Mouse (Mus musculus): Measurements from ENCODE around the gene Fbxl14. TPM values are rescaled to one million over a fixed set of nuclear protein-coding genes. Genes with fewer than 3 reads are reported as not detected.
"Not testable (repeated sequence)": the region's sequence is repeated elsewhere in the genome, so short reads cannot be mapped to it uniquely, and the experiment has no call there.

Gene Fbxl14
- polyA plus RNA-seq (2012; rRNA removed) = 30.9 and 33.7 TPM in 2 replicates

DNA sequence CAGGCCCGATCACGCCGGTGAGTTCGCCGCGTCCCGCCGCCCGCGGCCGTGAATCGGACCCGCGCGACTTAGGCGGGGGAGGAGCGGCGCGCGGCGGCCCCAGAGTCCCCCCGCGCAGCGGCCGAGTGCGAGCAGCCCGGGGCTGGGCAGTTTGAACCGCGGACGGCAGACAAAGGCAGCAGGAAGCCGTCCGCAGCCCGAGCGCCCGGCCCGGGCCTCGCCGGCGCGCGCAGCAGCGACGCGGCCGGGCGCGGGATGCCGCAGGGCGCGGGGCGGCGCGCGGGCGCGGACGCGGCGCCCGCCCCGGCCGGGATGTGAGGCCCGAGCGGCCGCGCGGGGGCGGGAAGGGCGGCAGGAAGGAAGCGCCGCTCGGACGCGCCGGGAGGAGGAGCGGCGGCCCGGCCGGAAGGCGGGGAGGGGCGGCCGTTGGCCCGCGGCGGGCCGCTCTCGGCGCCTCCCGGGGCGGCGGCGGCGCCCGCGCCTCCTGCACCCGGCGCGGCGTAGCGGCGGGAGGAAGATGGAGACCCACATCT is at the start of gene Fbxl14:
Gene Fbxl14 (plus strand): TSS at position 326 of the 533 bp plus-strand sequence.
- no peak for DNase-seq (ENCODE audit: extremely low spot score in 1 of 2, low spot score in 1 of 2)

DNA sequence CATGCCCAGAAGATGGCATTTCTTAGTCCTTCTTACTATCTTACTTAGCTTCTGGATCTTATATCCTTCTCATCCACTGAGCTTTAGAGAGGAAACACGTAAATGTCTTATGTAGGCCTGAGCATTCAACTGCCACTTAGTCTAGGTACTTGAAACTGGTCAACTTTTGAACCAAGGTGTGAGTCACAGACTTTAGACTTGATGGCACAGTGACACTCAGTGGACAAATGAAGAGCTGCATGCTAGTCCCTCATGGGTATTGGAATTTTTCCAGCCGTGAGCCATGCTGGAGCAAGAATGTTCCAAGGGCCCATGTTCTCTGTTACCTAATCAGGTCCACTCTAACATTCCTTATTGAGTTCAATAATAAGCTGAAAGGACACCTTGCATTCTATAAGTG is 49.0 kb upstream of the Fbxl14 start:
- DNase-seq (ENCODE audit: extremely low spot score in 1 of 2, low spot score in 1 of 2) = peak in 1 of 2 experiments; percentile 81

DNA sequence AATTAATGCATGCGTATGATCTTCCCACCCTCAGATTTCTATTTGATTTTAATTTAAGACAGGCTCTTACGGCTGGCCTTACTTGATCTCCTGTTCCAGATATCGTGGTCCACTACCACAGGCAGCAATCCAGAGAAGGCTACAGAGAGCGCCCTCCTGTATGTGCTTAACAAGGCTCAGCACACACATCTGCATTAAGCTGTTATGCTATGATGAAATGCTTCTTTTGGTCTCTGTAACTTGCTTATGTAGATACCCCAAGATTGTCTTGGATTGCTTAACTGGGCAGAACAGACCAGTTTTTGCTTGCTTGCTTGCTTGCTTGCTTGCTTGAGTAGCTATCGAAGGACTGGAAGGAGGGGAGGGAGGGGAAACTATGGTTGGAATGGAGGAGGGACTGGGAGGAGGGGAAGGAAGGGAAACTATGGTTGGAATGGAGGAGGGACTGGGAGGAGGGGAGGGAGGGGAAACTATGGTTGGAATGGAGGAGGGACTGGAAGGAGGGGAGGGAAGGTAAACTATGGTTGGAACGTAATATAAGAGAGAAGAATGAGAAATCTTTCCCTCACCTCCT is 47.6 kb upstream of the Fbxl14 start:
- no peak for DNase-seq (ENCODE audit: extremely low spot score in 1 of 2, low spot score in 1 of 2)

DNA sequence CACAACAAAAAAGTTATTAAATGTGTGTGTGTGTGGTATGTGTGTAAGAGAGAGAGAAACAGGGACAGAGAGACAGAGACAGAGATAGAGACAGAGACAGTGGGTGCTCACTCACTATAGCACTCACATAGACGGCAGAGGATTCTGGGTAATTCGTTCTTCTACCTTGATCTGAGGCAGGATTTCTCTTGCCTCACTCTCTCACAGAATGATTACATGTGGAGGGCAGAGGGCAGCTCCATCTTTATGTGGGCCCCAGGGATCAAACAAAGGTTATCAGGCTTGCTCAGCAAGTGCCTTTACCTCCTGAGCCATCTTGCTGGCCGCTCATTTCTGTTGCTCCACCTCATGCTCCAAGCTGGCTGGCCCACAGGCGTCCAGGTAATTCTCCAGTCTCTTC is 45.1 kb upstream of the Fbxl14 start:
- no peak for DNase-seq (ENCODE audit: extremely low spot score in 1 of 2, low spot score in 1 of 2)

DNA sequence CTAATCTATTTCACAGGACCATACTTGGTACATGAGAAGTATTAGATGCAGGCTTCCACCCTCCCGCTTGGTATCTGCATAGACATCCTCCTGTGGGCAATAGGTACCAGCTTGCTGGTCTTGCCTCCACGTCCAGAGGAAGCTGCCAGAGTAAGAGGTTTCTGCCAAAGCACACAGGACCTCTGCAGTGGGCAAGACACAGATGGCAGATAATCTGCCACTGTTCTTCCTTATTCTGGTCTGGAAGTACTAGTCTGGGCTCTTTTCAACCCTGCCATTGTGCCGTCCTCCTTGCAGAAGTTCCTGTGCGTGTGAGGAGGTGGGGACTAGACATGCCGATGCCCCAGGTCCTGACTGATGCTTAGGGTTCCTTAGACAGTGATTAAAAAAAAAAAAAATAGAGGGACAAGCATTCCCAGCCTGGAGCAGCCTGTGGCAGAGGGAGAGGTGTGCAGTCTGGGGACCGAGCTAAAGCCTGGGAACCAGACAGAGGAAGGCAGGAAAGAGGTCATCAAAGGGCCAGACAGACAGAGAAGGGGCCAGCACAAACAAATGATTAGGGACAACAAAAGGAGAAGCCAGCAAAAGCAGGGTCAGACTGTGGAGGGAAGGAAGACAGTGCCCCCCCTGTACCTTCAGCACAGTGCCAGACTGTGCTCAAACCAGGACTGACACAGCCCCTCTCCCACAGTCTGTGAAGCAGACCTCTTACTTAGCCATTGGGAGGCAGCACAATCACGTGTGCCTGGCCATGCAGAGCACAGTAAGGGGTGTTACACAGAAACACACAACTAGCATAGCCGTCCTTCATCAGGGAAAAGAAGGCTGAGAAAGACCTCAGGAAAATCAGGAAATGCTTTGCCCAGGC is 41.3 kb upstream of the Fbxl14 start:
- DNase-seq (ENCODE audit: extremely low spot score in 1 of 2, low spot score in 1 of 2) = no peak

DNA sequence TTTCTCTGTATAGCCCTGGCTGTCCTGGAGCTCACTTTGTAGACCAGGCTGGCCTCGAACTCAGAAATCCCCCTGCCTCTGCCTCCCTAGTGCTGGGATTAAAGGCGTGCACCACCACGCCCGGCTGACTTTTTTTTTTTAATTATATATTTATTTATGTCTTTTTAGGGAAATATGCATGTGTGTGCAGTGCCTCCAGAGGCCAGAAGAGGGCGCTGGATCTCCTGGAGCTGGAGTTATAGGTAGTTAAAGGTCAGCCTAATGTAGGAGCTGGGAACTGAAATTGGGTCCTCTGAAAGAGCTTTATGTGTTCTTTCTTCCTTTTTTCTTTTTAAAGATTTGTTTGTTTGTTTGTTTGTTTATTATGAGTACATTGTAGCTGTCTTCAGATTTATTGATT is 36.7 kb upstream of the Fbxl14 start:
- DNase-seq (ENCODE audit: extremely low spot score in 1 of 2, low spot score in 1 of 2) = not testable (repeated sequence)

DNA sequence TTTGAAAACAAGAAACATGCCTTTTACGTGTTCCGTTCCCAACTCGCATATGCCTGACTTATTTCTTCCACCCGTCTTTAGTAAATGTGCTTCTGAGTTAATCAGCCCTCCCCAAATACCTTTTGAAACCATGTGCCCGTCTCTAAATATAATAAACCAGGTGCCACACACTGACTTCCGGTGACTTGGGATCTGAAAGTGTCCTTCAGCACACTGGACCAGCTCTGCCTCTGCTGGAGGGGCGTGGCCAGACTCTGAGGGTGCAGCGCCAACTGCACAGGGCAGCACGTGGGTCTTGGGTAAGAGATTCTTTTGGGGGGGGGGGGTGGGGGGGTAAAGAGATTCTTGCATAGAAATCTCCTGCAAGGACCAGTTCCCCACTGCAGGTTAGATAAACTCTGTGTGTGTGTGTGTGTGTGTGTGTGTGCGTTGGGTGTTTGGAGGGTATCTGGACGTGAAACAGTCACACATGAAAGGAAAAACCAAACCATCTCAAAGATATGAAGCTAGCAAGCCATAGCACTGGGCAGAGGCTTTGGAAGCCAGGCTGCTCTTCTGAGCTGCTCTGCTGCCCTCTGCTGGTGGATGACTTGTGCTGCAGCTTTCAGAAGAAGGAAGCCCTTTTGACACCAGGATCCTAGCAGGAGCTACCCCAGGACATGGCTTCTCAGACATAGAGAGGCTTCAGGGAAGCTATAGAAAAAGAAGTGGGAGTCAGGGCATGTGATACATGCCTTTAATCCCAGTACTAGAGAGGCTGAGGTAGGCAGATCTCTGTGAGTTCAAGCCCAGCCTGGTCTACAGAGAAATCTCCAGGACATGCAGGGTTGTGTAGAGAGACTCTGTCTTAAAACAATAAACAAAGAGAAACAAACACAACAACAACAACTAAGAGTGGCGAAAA is 35.5 kb upstream of the Fbxl14 start:
- peak in 1 of 2 experiments; percentile 90 for DNase-seq (ENCODE audit: extremely low spot score in 1 of 2, low spot score in 1 of 2)

DNA sequence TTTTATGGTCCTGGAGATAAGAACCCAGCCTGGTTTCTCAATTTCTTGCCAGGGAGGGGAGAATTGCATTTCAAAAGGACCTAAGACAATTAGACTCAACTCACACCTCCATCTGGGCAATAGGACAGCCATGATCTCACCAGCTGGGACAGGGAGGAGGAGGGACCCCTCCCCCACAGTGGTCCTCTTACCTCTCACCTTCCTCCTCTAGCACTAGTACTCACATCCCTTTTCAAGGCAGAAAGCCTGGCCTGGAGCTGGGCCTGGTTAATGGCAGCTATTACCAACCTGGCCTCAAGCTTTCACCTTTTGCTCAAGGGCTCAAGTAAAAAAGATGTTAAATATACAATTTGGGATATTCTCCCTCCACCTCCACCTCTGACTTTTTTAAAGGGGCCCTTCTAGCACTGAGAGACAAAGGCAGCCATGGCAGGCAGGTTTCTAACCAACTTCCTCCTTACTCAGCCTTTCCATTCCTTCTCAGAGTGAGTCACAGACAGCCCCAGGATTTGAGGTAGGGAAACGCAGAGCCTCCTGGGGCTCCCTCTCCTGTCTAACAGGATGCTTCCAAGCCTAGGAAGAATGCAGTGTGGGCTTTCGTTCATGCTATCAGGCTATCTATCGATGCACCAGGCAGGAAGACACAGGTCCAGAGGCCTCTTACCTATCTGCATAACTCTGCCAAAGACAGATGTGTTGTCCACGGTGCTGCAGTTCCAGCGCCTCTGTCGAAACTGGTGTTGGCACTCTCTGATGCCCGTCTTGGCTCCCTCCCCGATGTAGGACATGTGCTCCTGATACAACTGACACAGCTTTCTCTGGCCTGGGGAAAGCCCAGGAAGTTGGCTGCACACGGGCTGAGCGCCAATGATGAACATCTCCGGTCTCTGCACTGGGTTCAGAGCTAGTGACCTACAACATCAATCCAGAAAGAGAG is 33.5 kb upstream of the Fbxl14 start:
- no peak for DNase-seq (ENCODE audit: extremely low spot score in 1 of 2, low spot score in 1 of 2)

DNA sequence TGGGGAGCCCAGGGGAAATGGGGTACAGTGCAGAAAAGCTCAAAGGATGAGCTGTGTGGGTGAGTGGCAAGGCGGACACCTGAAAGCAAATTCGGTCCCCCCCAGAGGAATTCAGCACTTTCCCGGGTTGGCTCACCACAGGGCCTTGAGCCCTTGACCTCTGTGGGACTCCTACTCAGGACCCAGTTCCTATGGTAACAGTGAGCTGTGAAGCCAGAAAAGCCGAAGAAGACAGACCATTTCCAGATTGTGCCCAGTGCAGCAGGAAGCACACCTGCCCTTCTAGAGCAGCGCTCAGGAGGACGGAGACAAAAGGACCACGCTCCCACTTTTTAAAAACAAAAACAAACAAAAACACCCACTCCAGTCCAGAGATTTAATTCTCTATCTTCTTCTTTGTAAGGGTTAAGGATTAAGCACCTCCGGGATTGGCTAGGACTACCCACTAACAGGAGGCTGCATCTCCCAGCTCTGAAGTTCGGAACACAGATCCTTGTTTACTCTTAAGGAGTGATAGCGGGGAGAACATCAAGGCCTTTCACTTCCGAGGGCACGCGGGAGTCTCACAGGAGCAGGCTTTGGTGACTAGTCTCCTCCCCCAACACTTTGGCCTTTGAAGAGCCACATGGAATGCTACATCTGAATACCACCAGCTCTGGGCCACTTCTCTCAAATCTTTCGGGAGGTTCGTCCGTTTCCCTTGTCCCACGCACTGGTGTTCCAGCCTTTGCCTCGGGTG is 31.0 kb upstream of the Fbxl14 start:
- no peak for DNase-seq (ENCODE audit: extremely low spot score in 1 of 2, low spot score in 1 of 2)

DNA sequence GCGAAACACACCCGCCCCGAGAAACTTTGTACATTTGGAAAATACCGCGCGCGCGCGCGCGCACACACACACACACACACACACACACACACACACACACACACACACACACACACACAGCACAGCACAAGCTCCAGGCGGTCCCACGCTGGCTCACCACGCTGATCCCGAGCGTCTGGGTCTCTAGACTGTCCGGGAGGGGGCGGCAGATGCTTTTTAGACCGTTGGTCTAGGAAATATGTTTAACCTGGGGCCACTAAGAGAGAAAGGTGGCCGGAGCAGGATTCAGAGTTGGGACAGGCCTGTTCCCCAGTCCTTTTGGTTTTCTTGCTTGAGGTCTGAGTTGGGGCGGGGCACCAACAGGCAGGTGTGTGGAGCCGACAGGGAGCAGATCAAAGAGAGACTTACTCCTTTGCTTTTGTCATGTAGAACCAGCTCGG is 30.4 kb upstream of the Fbxl14 start:
- peak in 1 of 2 experiments; percentile 29 for DNase-seq (ENCODE audit: extremely low spot score in 1 of 2, low spot score in 1 of 2)

DNA sequence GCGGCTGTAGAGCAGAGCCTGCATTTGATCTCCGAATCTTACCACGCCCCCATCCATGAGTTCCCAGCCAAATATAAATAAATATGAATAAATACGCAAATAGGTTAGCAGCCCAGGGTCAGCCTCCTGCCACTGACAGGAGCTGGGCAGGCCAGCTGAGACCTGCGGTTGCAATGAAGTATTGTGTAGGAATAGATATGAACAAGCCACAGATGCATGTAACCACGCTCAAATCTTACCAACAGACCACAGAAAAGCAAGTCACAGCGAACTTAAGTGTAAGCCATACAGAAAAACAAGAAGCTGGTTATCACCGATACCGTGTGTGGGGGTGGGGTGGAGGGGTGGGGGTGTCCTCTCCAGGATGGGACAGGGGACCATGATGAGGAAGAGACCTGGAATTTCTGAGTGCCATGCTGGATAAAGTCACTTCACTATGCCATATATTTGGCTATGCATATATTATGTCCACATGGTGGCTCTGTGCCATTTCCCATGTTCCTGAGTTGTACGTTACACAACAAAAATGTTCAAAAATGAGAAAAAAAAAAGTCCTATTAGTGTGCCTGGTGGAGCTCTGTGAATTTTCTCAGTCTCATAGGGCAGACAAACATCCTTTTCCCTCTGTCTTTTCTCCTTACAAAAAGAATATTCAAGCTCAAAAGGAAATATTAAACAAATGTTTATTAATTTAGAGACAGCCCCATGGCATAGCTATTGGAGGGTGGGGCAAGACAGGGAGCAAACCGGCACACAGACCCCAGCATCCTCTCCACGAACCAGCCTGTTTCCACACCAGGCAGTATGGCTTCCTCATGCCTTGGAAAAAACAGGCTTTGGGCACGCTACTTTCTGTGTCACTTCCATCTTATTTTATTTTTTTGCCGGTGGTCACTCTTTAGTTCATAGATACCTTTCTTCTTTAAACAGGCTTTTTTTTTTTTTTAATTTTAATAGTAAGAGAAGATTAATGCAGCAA is 28.2 kb upstream of the Fbxl14 start:
- peak in 1 of 2 experiments; percentile 46 for DNase-seq (ENCODE audit: extremely low spot score in 1 of 2, low spot score in 1 of 2)

DNA sequence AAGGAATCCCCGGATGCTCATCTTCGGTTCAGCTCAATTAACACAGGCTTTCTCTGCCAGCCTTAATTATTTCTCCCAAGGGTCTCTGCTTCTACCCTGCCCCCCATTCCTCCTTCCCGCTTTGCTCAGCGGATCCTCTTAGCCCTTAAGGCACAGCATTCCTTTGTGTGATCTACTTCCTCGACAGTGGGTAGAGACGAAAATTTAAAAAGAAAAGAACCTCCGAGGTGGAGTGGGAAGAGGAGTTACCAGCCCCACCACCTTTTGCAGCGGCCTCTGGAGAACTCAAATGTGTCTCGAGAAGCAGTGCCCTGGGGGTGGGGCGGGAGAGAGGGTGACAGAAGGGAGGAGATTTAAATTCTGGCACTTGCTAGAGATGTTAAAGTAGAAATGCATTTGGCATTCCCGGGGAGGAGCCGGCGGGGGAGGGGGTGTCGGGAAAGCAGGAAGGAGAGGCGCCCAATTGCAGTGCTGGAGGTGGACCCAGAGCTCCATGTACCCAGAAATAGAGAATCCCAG is 27.4 kb upstream of the Fbxl14 start:
- peak; percentile 81 to 90 for DNase-seq (ENCODE audit: extremely low spot score in 1 of 2, low spot score in 1 of 2)

DNA sequence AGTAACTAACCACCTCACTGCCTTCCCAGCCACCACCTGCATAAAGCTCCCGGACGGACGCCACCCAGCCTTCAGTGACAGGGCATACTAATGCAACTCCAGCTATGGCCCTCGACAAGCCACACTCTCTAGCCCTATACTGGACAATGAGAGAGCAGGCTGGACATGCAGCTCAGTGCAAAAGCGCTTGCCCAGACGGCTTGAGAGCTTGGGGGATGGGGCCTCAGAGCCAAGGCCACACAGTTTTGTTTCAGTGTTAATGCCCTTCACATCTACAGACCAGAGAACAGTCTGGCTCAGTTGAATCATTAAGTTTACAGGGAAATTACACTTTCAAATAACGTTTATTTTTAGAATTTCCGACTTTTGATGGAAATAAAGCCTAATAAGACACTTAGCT is 21.3 kb upstream of the Fbxl14 start:
- no peak for DNase-seq (ENCODE audit: extremely low spot score in 1 of 2, low spot score in 1 of 2)

DNA sequence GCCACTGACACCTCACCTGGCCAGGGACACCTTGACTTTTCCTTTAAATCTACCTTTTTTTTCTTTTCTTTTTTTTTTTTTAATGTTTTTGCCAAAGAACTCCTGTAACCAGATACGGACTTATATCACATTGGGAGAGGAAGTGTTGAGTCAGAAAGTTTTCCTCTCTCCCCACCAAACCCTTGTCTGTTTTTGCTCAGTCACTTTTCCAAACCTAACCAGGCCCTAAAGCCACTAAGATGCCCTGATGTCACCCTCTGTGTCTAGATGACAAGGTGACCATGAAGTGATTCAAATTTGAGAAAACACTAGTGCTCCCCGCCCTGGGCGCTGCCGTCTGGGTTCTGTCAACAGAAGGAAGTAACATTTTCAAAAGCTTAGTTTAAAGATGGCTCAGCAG is 20.4 kb upstream of the Fbxl14 start:
- DNase-seq (ENCODE audit: extremely low spot score in 1 of 2, low spot score in 1 of 2) = no peak

DNA sequence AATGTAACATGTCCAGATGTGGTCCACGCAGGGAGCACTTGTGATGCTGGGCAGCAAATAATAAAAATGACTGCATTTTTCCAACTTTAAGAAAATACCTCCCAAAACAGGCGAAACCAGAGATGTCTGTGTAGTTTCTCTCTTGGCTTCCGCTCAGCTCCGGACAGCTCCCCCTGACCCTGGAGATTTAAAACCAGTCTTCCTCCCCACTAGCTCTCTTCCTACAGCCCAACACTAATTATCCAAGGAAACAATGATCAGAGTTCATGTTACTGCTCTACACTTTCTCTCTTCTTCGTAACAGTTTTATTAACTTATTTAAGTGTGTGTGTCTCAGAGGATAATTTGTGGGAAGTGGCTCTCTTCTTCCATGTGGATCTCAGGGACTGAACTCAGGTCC is 19.1 kb upstream of the Fbxl14 start:
- DNase-seq (ENCODE audit: extremely low spot score in 1 of 2, low spot score in 1 of 2) = no peak

DNA sequence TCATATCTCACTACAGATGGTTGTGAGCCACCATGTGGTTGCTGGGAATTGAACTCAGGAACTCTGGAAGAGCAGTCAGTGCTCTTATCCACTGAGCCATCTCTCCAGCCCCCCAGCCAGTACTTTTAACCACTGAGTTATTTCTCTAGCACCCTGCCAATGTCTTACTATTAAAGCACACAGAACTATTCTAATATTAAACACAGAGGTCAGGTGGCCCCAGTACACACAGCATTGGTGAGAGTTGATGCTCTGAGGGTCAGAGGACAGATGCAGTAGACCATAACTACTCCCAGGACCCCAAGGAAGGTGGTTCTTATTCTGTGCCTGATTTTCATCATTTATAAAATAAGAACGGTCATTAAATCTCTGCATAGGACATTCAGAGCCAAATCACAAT is 13.3 kb upstream of the Fbxl14 start:
- DNase-seq (ENCODE audit: extremely low spot score in 1 of 2, low spot score in 1 of 2) = no peak

DNA sequence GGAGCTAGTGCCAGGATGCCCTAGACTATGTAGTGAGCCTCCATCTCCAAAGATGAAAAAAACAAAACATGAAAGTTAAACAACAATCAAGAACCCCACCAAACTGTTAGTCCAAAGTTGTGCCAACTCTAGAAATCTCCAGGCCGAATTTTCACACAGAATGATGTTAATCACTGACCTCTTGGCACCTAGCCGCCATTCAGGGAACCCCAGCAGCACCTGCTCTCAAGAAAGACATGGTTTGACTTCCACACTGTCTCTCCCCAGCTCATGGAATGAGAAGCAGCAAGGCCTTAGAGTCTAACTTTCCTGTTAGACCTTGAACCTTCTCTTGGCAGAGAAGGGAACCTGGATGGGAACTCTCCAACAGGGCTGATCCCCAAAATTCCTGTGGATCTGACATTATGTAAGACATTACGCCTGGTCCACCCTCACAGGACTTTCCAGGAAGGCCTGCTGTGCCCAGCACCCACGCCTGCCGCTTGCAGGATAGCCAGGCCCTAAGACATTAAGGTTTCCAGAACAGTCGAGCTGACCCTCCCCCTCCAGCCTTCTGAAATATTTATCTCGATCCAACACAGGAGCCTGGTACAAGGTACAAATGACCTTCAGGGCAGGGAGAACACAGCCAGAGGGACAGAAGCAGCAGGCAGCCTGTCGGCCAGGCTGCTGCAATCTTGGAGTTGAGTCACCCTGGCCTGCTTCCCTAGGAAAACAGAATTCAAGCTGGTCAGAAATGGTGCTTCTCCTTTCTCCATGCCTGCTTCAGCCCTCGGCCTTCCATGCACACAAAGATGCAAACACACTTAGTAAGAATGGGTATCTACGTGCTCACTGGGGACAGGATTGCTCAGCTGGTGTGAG is 12.3 kb upstream of the Fbxl14 start:
- DNase-seq (ENCODE audit: extremely low spot score in 1 of 2, low spot score in 1 of 2) = no peak

Data from frontal cortex, adult 2 months (tissue).